Mouse (Mus musculus) megakaryocyte, embryonic 14.5 days (primary cell): Measurements from ENCODE around the gene Slc7a8.

Source experiments
- FLI1 ChIP-seq: IDR thresholded peaks from 2 replicates; pipeline ENCODE4 v1.6.1; 2012; ENCODE audit warnings: low read length, inconsistent platforms, mixed read lengths
- GATA1 ChIP-seq: IDR thresholded peaks from 3 replicates; pipeline ENCODE4 v1.6.1; 2012; ENCODE audit warnings: mixed read lengths, low read length, inconsistent platforms, borderline replicate concordance

DNA sequence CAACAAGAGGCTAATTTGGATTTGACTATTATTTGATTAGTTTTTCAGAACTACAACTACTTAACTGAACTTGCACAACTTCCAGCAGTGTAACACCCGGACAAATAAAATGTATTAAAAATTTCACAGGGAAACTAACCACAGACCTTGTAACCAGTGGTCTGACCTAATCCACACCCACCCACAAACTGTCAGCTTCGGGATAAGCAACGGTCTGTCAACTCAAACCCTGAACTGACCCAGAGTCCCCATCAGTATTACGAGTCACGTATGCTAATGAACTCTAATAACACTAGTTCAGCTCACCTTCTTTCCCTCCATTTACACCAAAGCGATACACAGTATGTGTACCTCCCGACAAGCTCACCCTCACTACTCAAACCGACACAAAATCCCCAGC, 96.3 kb downstream of the Slc7a8 start:
- TF ChIP-seq GATA1: no peak
- no peak for TF ChIP-seq FLI1
